Mouse (Mus musculus) testis, adult 2 months (tissue): ENCODE results near the gene Adamts7. TPM values are rescaled to one million over a fixed set of nuclear protein-coding genes. Genes with fewer than 3 reads are reported as not detected.

Experiments used
- H3K27ac ChIP-seq: fragments of 200-500 bp; 2 replicates; pipeline ENCODE4 v1.5.1; 2012; ENCODE audit warnings: low read depth, low read length; ENCODE audit not compliant: control insufficient read depth, insufficient read depth
- H3K27me3 ChIP-seq: fragments of 200-500 bp; 2 replicates; pipeline ENCODE4 v1.6.1; 2012; ENCODE audit warnings: mild to moderate bottlenecking, low read length, moderate library complexity; ENCODE audit not compliant: control insufficient read depth, insufficient read depth
- H3K36me3 ChIP-seq: fragments of 200-500 bp; 2 replicates; pipeline ENCODE4 v1.6.1; 2012; ENCODE audit warnings: mild to moderate bottlenecking, low read length; ENCODE audit not compliant: control insufficient read depth, insufficient read depth
- H3K4me1 ChIP-seq: fragments of 200-500 bp; 2 replicates; pipeline ENCODE4 v1.6.1; 2012; ENCODE audit warnings: low read length; ENCODE audit not compliant: control insufficient read depth, insufficient read depth
- H3K4me3 ChIP-seq: fragments of 200-500 bp; 2 replicates; pipeline ENCODE4 v1.5.1; 2012; ENCODE audit warnings: low read depth, mild to moderate bottlenecking, low read length, moderate library complexity, mixed read lengths; ENCODE audit not compliant: control insufficient read depth
- CTCF ChIP-seq: fragments of 200-500 bp; IDR thresholded peaks from 2 replicates; pipeline ENCODE4 v1.5.1; 2012; ENCODE audit warnings: low read depth, mild to moderate bottlenecking, inconsistent platforms, low read length, moderate library complexity; ENCODE audit not compliant: control insufficient read depth, insufficient read depth, insufficient replicate concordance
- POLR2A ChIP-seq: fragments of 200-500 bp; IDR thresholded peaks from 2 replicates; pipeline ENCODE4 v1.6.1; 2012; ENCODE audit warnings: low read depth, mild to moderate bottlenecking, inconsistent platforms, low read length, moderate library complexity; ENCODE audit not compliant: control insufficient read depth
- polyA plus RNA-seq: library from polyadenylated mRNA; depleted of rRNA; stranded (reverse); fragments of >200 nt; gene quantifications from 2 replicates; pipeline ENCODE4 v1.2.3, GENCODE M21; 2012

Gene Adamts7
- polyA plus RNA-seq, 1 experiment: 5.3 TPM

DNA sequence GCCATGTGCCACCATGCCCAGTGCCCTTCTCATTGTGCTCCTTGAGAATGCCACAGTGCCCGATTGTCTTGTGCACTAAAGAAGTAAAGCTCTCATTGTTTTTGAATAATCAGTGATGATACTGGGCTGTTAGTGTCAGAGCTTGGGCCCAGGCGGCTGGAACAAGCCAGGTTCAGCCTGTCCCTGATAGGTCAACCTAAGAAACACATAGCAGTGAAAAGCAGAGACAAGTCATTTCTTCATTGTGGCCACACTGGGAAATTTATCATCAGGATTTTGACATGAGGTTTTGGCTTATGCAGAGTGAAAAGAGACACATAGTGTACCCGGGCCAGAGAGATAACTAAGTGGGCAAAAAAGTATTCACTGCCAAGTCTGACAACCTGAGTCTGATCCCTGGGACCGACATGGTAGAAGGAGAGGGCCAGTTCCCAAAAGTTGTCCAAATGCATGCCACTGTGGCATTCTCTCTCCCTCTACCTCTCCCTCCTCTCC lies 40.6 kb upstream of the Adamts7 start:
- Histone ChIP-seq H3K27ac (no peak overlapping the region), H3K27me3 (no peaks in the 10 kb centered on the region)

DNA sequence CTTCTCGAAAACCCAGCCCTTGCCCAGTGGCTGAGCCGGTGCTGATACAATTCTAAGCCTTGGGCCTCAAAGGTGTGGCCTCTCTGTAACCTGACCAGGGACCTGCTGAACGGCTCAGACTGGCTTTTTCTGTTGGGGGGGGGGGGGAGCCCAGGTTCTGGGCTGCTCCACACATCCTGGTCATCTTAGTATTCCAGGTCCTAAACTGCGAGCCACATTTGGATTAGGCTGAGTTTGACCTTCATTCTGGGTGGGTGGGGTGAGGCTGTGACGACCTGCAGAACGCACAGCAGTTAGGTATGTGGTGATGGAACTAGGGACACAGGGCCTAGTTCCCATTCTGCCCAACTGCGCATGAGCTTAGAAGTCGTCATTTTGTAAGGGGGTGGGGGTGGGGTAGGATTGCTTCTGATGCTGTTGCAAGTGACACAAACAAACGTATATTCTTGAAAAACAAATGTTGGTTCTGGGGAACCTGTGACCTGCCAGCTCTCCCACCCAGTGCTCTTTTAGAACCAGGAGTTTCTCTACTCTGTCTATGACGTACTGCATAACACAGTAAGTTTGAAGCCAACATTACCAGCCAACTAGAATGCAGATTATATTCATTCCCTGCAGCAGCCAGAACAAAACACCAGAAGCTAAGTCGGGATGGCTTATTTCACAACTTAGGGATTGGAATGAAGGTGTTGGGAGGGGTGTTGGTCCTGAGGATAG lies 38.6 kb upstream of the Adamts7 start:
- peaks cover 7% of the 10 kb centered on the region for H3K4me1 ChIP-seq
- no peak overlapping the region for H3K4me3 ChIP-seq
- no peaks in the 10 kb centered on the region for H3K27me3 ChIP-seq
- peak overlapping the region; percentile 52; the same call in 1 of the 2 replicates for H3K27ac ChIP-seq
- H3K36me3 ChIP-seq: no peaks in the 10 kb centered on the region
- TF ChIP-seq POLR2A (no peak), CTCF (no peak)

More for the DNA sequence above, 40.6 kb upstream of the Adamts7 start:
- Histone ChIP-seq H3K4me1 (peaks cover 7% of the 10 kb centered on the region), H3K36me3 (no peaks in the 10 kb centered on the region), H3K4me3 (no peak overlapping the region)
- TF ChIP-seq POLR2A (no peak), CTCF (no peak)

GRCm38 (mm10) chr9:90124873-90125245 lies 38.0 kb upstream of the Adamts7 start:
- Histone ChIP-seq H3K36me3 (no peaks in the 10 kb centered on the region), H3K27ac (peak overlapping the region; percentile 52; the same call in 1 of the 2 replicates), H3K27me3 (no peaks in the 10 kb centered on the region), H3K4me1 (peaks cover 7% of the 10 kb centered on the region), H3K4me3 (no peak overlapping the region)
- TF ChIP-seq POLR2A (no peak), CTCF (no peak)

GRCm38 (mm10) chr9:90125416-90126099 lies 37.3 kb upstream of the Adamts7 start:
- Histone ChIP-seq H3K27ac (no peak overlapping the region), H3K27me3 (no peaks in the 10 kb centered on the region), H3K36me3 (no peaks in the 10 kb centered on the region), H3K4me1 (peaks cover 7% of the 10 kb centered on the region), H3K4me3 (no peak overlapping the region)
- TF ChIP-seq POLR2A: no peak

GRCm38 (mm10) chr9:90126260-90127010 lies 36.4 kb upstream of the Adamts7 start:
- TF ChIP-seq POLR2A (no peak), CTCF (no peak)
- peak overlapping the region; percentile 25; the same call in 1 of the 2 replicates for H3K4me3 ChIP-seq
- H3K36me3 ChIP-seq: no peaks in the 10 kb centered on the region
- H3K27ac ChIP-seq: 0 out of 2 replicates have a peak overlapping the region, but pooled peaks have one; percentile 17
- H3K27me3 ChIP-seq: no peaks in the 10 kb centered on the region
- peaks cover 7% of the 10 kb centered on the region for H3K4me1 ChIP-seq

GRCm38 (mm10) chr9:90127146-90127545 lies 35.7 kb upstream of the Adamts7 start:
- Histone ChIP-seq H3K4me3 (no peak overlapping the region), H3K36me3 (no peaks in the 10 kb centered on the region), H3K27ac (no peak overlapping the region), H3K27me3 (no peaks in the 10 kb centered on the region), H3K4me1 (peaks cover 7% of the 10 kb centered on the region)
- TF ChIP-seq POLR2A: no peak
- TF ChIP-seq CTCF: no peak
